22 mouse cellular contexts compared by ENCODE assay signal in genomic region chr1:116044083-116044482, GRCm38 (mm10).
DNase-seq lines count a peak whose midpoint lies in the region; ATAC-seq and TF ChIP-seq lines count a peak whose summit lies in the region.
"Had no signal": no experiment of that assay in that cellular context is flagged by ENCODE, and none has a peak within 500 bp of the region (broad histone marks: within the 10 kb centered on the region; RNA-seq: fewer than 3 reads in every experiment).

No protein-coding gene starts in this region.

- H3K9me3 ChIP-seq in intestine, embryonic 14.5 days (ENCODE audit: control insufficient read depth, low read length) = no peaks in the 10 kb centered on the region
- no peaks in the 10 kb centered on the region for H3K9me3 ChIP-seq in intestine, postnatal 0 days (ENCODE audit: control insufficient read depth)
- no peaks in the 10 kb centered on the region for H3K9me3 ChIP-seq in midbrain, embryonic 11.5 days (ENCODE audit: control insufficient read depth, low read length)
- H3K9me3 ChIP-seq in midbrain, embryonic 15.5 days = no peaks in the 10 kb centered on the region
- no peaks in the 10 kb centered on the region for H3K9me3 ChIP-seq in intestine, embryonic 15.5 days
- H3K9me3 ChIP-seq in intestine, embryonic 16.5 days (ENCODE audit: control insufficient read depth, low read length) = no peaks in the 10 kb centered on the region

- 0 out of 2 replicates have a peak, but pooled peaks have one; percentile 32 for ATAC-seq in intestine, embryonic 14.5 days (replicated peaks; ENCODE audit: low FRiP score, low TSS enrichment, low read depth)
- no peak for ATAC-seq in intestine, postnatal 0 days
- ATAC-seq in midbrain, embryonic 11.5 days (ENCODE audit: low FRiP score) = no peak
- ATAC-seq in midbrain, embryonic 15.5 days (replicated peaks) = no peak
- peak; percentile 75 for ATAC-seq in intestine, embryonic 15.5 days
- ATAC-seq in intestine, embryonic 16.5 days = peak; percentile 81
- ATAC-seq in CD4-positive, CD25-positive, alpha-beta regulatory T cell, adult 4 months = no peak
- ATAC-seq: activated CD4-positive, CD25-positive, alpha-beta regulatory T cell, adult 4 months; Patski had no signal

- TF ChIP-seq CTCF in intestine, postnatal 0 days (IDR thresholded peaks at IDR 0.05; ENCODE audit: low read depth) = no peak

- H3K27ac ChIP-seq in intestine, embryonic 14.5 days (ENCODE audit: low read depth) = no peak overlapping the region
- H3K27ac ChIP-seq in intestine, postnatal 0 days (ENCODE audit: low read depth, low read length) = no peak overlapping the region
- H3K27ac ChIP-seq in midbrain, embryonic 11.5 days (ENCODE audit: low read depth, low read length) = no peak overlapping the region
- no peak overlapping the region for H3K27ac ChIP-seq in midbrain, embryonic 15.5 days
- H3K27ac ChIP-seq in intestine, embryonic 15.5 days = no peak overlapping the region
- H3K27ac ChIP-seq in intestine, embryonic 16.5 days (ENCODE audit: low read length) = no peak overlapping the region

- H3K36me3 ChIP-seq in intestine, embryonic 14.5 days (ENCODE audit: control insufficient read depth, insufficient read depth, low read length) = no peaks in the 10 kb centered on the region
- H3K36me3 ChIP-seq in intestine, postnatal 0 days (ENCODE audit: control insufficient read depth, insufficient read depth) = no peaks in the 10 kb centered on the region
- H3K36me3 ChIP-seq in midbrain, embryonic 11.5 days (ENCODE audit: control insufficient read depth, insufficient read depth, low read length) = no peaks in the 10 kb centered on the region
- H3K36me3 ChIP-seq in midbrain, embryonic 15.5 days (replicated peaks) = no peaks in the 10 kb centered on the region
- no peaks in the 10 kb centered on the region for H3K36me3 ChIP-seq in intestine, embryonic 15.5 days
- H3K36me3 ChIP-seq in intestine, embryonic 16.5 days (ENCODE audit: control insufficient read depth, insufficient read depth, low read length) = no peaks in the 10 kb centered on the region
- H3K36me3 ChIP-seq: G1E had no signal

- H3K27me3 ChIP-seq in intestine, embryonic 14.5 days (replicated peaks; ENCODE audit: control insufficient read depth, insufficient read depth, low read length) = no peaks in the 10 kb centered on the region
- H3K27me3 ChIP-seq in intestine, postnatal 0 days (replicated peaks; ENCODE audit: control insufficient read depth, insufficient read depth, low read length) = no peaks in the 10 kb centered on the region
- H3K27me3 ChIP-seq in midbrain, embryonic 11.5 days (ENCODE audit: control insufficient read depth, insufficient read depth, low read length) = no peaks in the 10 kb centered on the region
- H3K27me3 ChIP-seq in midbrain, embryonic 15.5 days (replicated peaks) = no peaks in the 10 kb centered on the region
- no peaks in the 10 kb centered on the region for H3K27me3 ChIP-seq in intestine, embryonic 15.5 days (replicated peaks)
- no peaks in the 10 kb centered on the region for H3K27me3 ChIP-seq in intestine, embryonic 16.5 days (replicated peaks; ENCODE audit: control insufficient read depth, insufficient read depth, low read length)
- H3K27me3 ChIP-seq: CH12.LX, Patski had no signal

- no peaks in the 10 kb centered on the region for H3K4me1 ChIP-seq in intestine, embryonic 14.5 days (replicated peaks; ENCODE audit: control insufficient read depth, insufficient read depth, low read length)
- no peaks in the 10 kb centered on the region for H3K4me1 ChIP-seq in intestine, postnatal 0 days (replicated peaks; ENCODE audit: control insufficient read depth, insufficient read depth, low read length)
- no peaks in the 10 kb centered on the region for H3K4me1 ChIP-seq in midbrain, embryonic 11.5 days (ENCODE audit: control insufficient read depth, insufficient read depth, low read length)
- H3K4me1 ChIP-seq in midbrain, embryonic 15.5 days = no peaks in the 10 kb centered on the region
- H3K4me1 ChIP-seq in intestine, embryonic 15.5 days (replicated peaks) = no peaks in the 10 kb centered on the region
- H3K4me1 ChIP-seq in intestine, embryonic 16.5 days (ENCODE audit: control insufficient read depth, insufficient read depth, low read length) = no peaks in the 10 kb centered on the region

- H3K9ac ChIP-seq in intestine, embryonic 14.5 days (ENCODE audit: low read length) = no peak overlapping the region
- H3K9ac ChIP-seq in intestine, postnatal 0 days (ENCODE audit: low read depth, low read length) = no peak overlapping the region
- no peak overlapping the region for H3K9ac ChIP-seq in midbrain, embryonic 11.5 days (ENCODE audit: low read length)
- H3K9ac ChIP-seq in midbrain, embryonic 15.5 days = no peak overlapping the region
- H3K9ac ChIP-seq in intestine, embryonic 15.5 days = no peak overlapping the region
- no peak overlapping the region for H3K9ac ChIP-seq in intestine, embryonic 16.5 days (ENCODE audit: low read depth, low read length)

- no peak overlapping the region for H3K4me2 ChIP-seq in intestine, embryonic 14.5 days (ENCODE audit: low read length)
- no peak overlapping the region for H3K4me2 ChIP-seq in intestine, postnatal 0 days (replicated peaks; ENCODE audit: low read depth)
- no peak overlapping the region for H3K4me2 ChIP-seq in midbrain, embryonic 11.5 days
- no peak overlapping the region for H3K4me2 ChIP-seq in midbrain, embryonic 15.5 days
- no peak overlapping the region for H3K4me2 ChIP-seq in intestine, embryonic 15.5 days (replicated peaks)
- H3K4me2 ChIP-seq in intestine, embryonic 16.5 days (ENCODE audit: low read depth, low read length) = no peak overlapping the region

- DNase-seq in intestine, embryonic 14.5 days (ENCODE audit: low spot score) = no peak
- DNase-seq in midbrain, embryonic 11.5 days (ENCODE audit: low spot score, missing footprints) = peak; percentile 21
- DNase-seq in natural killer cell, adult 2 months (ENCODE audit: low spot score in 2 of 2) = no peak
- DNase-seq: adrenal gland, adult 2 months; adrenal gland, adult 8-10 months; adrenal gland, postnatal 10 days; adrenal gland, postnatal 14 days; adrenal gland, postnatal 25 days; adrenal gland, postnatal 36 days; B cell, adult 2 months; cerebellum, adult 11 months; cerebellum, adult 11-12 months; cerebellum, adult 18-20 months had no signal

- H3K4me3 ChIP-seq in intestine, embryonic 14.5 days (ENCODE audit: low read depth, low read length) = no peak overlapping the region
- H3K4me3 ChIP-seq in intestine, postnatal 0 days (ENCODE audit: low read depth, low read length) = no peak overlapping the region
- H3K4me3 ChIP-seq in midbrain, embryonic 11.5 days (ENCODE audit: low read depth, low read length) = no peak overlapping the region
- no peak overlapping the region for H3K4me3 ChIP-seq in midbrain, embryonic 15.5 days
- H3K4me3 ChIP-seq in intestine, embryonic 15.5 days (replicated peaks) = no peak overlapping the region
- H3K4me3 ChIP-seq in intestine, embryonic 16.5 days (ENCODE audit: low read length) = no peak overlapping the region

- 38% methylated on average over 1 of the region's 1 CpGs for whole genome bisulfite sequencing in intestine, embryonic 14.5 days
- 23% methylated on average over 1 of the region's 1 CpGs for WGBS in intestine, postnatal 0 days
- 87% methylated on average over 1 of the region's 1 CpGs for WGBS in midbrain, embryonic 11.5 days
- WGBS in midbrain, embryonic 15.5 days = 70% methylated on average over 1 of the region's 1 CpGs
- WGBS in intestine, embryonic 15.5 days = 17% methylated on average over 1 of the region's 1 CpGs
- WGBS in intestine, embryonic 16.5 days = 43% methylated on average over 1 of the region's 1 CpGs

Comparison
In these comparisons a context has a peak if more than half of its experiments do, and no peak if none do; other contexts are left out.
1. ATAC-seq: peak in intestine, embryonic 14.5 days (single experiment), intestine, embryonic 15.5 days (single experiment) and intestine, embryonic 16.5 days (single experiment); none in intestine, postnatal 0 days (single experiment), midbrain, embryonic 11.5 days (single experiment), midbrain, embryonic 15.5 days (single experiment) and CD4-positive, CD25-positive, alpha-beta regulatory T cell, adult 4 months (single experiment).